Mouse (Mus musculus) lung, postnatal 0 days (tissue): ENCODE measurements around the gene Lrp6. TPM values are rescaled to one million over a fixed set of nuclear protein-coding genes. Genes with fewer than 3 reads are reported as not detected.

Experiments
- ATAC-seq: fragments of 200-750 bp; cut with Nextera tagmentation; 2 replicates; pipeline ENCODE4 v1.8.0; 2017; ENCODE audit warnings: moderate library complexity
- DNase-seq: peaks from one replicate; pipeline ENCODE4 v3.0.0-alpha.2; 2016; ENCODE audit warnings: low spot score
- H3K27ac ChIP-seq: fragments of 300-500 bp; sonication (generic); 2 replicates; pipeline ENCODE4 v1.5.1; 2014; ENCODE audit warnings: antibody characterized with exemption, mild to moderate bottlenecking, low read length, mixed read lengths
- H3K27me3 ChIP-seq: fragments of 300-500 bp; sonication (generic); replicated peaks from 2 replicates; pipeline ENCODE4 v1.6.1; 2014; ENCODE audit warnings: low read length, mixed read lengths; ENCODE audit not compliant: insufficient read depth
- H3K36me3 ChIP-seq: fragments of 300-500 bp; sonication (generic); 2 replicates; pipeline ENCODE4 v1.6.1; 2014; ENCODE audit warnings: low read length, mixed read lengths; ENCODE audit not compliant: insufficient read depth
- H3K4me1 ChIP-seq: fragments of 300-500 bp; sonication (generic); 2 replicates; pipeline ENCODE4 v1.6.1; 2014; ENCODE audit warnings: antibody characterized with exemption, low read depth, low read length, mixed read lengths; ENCODE audit not compliant: insufficient read depth
- H3K4me2 ChIP-seq: fragments of 300-500 bp; sonication (generic); replicated peaks from 2 replicates; pipeline ENCODE4 v1.6.1; 2014; ENCODE audit warnings: low read depth, mild to moderate bottlenecking, low read length, moderate library complexity, mixed read lengths
- H3K4me3 ChIP-seq: fragments of 300-500 bp; sonication (generic); 2 replicates; pipeline ENCODE4 v1.5.1; 2014; ENCODE audit warnings: low read depth, low read length
- H3K9ac ChIP-seq: fragments of 300-500 bp; sonication (generic); replicated peaks from 2 replicates; pipeline ENCODE4 v1.6.1; 2014; ENCODE audit warnings: low read depth, mild to moderate bottlenecking
- H3K9me3 ChIP-seq: fragments of 300-500 bp; sonication (generic); 2 replicates; pipeline ENCODE4 v1.6.1; 2016; ENCODE audit warnings: low read length, mixed read lengths
- CTCF ChIP-seq: IDR thresholded peaks from 2 replicates; pipeline ENCODE4 v1.5.1; 2016; ENCODE audit warnings: antibody characterized with exemption, mild to moderate bottlenecking
- EP300 ChIP-seq: IDR thresholded peaks from 2 replicates; pipeline ENCODE4 v1.6.1; 2016; ENCODE audit warnings: antibody characterized with exemption, mild to moderate bottlenecking, control low read depth
- WGBS: fragments of 180-500 bp; shearing (Covaris S2); extraction: QIAGEN DNeasy Blood & Tissue Kit; methylation state at CpG from one replicate; pipeline ENCODE4 v1.1.7; 2014; 5-methylcytosine and 5-hydroxymethylcytosine counted together
- polyA plus RNA-seq: library from polyadenylated mRNA; unstranded; fragments of >200 nt; fragmentation: Nextera tagmentation; extraction: Ambion mirVana; gene quantifications from 2 replicates; pipeline ENCODE4 v1.2.1, GENCODE M21; 2015

Gene Lrp6
- polyA plus RNA-seq: 17.0 and 18.7 TPM in 2 replicates

DNA sequence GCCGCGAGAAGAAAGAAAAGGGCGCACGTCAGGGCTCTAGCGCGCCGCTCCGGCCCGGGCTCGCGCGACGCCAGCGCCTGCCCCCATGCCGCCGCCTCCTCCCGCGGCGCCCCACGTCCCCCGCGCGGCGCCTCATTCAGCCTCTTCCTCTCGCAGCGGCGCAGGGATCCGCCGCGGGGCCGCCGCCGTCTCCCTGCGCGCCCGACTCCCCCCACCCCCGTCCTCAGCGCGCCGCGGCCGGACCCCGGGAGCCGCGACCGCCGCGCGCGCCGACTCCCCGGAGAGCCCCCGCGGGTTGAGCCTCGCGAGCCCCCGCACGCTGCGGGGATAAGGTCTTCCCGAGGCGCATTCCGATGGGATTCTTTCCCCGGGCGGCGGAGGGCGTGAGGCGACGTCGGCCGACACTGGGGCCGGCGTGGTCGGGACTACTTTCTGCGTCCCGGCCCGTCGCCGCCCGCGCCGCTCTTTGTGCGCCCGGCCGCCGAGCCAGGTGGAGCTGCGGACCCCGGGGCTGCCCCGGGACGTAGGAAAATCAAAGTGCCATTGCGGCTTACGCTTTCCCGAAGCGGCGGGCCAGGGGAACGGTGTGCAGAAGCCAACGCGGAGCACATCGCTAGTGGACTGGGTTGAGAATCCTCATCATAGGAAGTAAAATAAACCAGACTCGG is at the start of gene Lrp6:
TSS of gene Lrp6 (minus strand) at position 148 of the 668 bp plus-strand sequence.
- Histone ChIP-seq H3K4me3 (peak within 1 kb of the TSS; percentile 95), H3K27ac (peak within 1 kb of the TSS; percentile 98), H3K36me3 (no peaks in the 10 kb centered on the region), H3K9ac (peak within 1 kb of the TSS; percentile 96), H3K9me3 (no peaks in the 10 kb centered on the region), H3K27me3 (no peaks in the 10 kb centered on the region), H3K4me1 (peaks cover 4% of the 10 kb centered on the region; the same call in 1 of the 2 replicates), H3K4me2 (peak within 1 kb of the TSS; percentile 76)
- WGBS: under 1% methylated on average over 55 of the region's 99 CpGs
- TF ChIP-seq CTCF (no peak), EP300 (no peak)
- DNase-seq: peak; percentile 95
- peak; percentile 97 for ATAC-seq

GRCm38 (mm10) chr6:134614723-134615648 is 48.2 kb upstream of the Lrp6 start:
- DNase-seq: peak; percentile 94
- Histone ChIP-seq H3K36me3 (no peaks in the 10 kb centered on the region), H3K4me3 (peak overlapping the region; percentile 28; the same call in 1 of the 2 replicates), H3K4me2 (peak overlapping the region; percentile 42), H3K9ac (0 out of 2 replicates have a peak overlapping the region, but pooled peaks have one; percentile 3), H3K4me1 (no peaks in the 10 kb centered on the region; the same call in 1 of the 2 replicates), H3K27ac (no peak overlapping the region), H3K27me3 (no peaks in the 10 kb centered on the region), H3K9me3 (no peaks in the 10 kb centered on the region)
- ATAC-seq: peak; percentile 85
- peak; percentile 54 for TF ChIP-seq EP300
- TF ChIP-seq CTCF: peak; percentile 98
- WGBS: 4% methylated on average over 16 of the region's 16 CpGs

- Histone ChIP-seq H3K9me3 (no peaks in the 10 kb centered on the region), H3K4me3 (peak overlapping the region; percentile 28; the same call in 1 of the 2 replicates), H3K9ac (0 out of 2 replicates have a peak overlapping the region, but pooled peaks have one; percentile 3), H3K4me2 (peak overlapping the region; percentile 42), H3K4me1 (no peaks in the 10 kb centered on the region; the same call in 1 of the 2 replicates), H3K27me3 (no peaks in the 10 kb centered on the region), H3K36me3 (no peaks in the 10 kb centered on the region), H3K27ac (no peak overlapping the region)
- ATAC-seq (peak; percentile 31; the same call in 1 of the 2 replicates), DNase-seq (no peak)
- TF ChIP-seq CTCF (no peak), EP300 (no peak)
- WGBS: 27% methylated on average over 4 of the region's 4 CpGs
These were observed 47.6 kb upstream of the Lrp6 start for GRCm38 (mm10) chr6:134614322-134614721.

DNA sequence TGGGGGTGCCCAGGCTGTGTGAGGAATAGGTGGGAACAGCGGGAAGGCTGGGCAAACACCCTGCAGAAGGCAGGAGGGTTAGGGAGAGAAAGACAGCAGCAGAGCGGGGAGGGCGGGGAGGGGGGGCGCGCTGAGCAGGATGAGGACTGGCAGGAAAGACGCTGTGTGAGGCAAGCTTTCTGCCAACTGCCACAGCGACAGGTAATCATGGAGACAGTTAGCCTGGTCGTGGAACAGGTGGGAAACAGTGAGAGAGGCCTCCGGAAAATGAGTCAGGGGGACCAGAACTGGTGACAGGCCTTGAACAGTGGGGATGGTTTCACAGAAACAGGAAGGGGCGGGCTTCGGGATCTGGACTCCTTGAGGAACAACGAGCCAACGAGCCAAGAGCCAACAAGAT is 45.1 kb upstream of the Lrp6 start:
- H3K4me2 ChIP-seq: no peak overlapping the region
- ATAC-seq: no peak

DNA sequence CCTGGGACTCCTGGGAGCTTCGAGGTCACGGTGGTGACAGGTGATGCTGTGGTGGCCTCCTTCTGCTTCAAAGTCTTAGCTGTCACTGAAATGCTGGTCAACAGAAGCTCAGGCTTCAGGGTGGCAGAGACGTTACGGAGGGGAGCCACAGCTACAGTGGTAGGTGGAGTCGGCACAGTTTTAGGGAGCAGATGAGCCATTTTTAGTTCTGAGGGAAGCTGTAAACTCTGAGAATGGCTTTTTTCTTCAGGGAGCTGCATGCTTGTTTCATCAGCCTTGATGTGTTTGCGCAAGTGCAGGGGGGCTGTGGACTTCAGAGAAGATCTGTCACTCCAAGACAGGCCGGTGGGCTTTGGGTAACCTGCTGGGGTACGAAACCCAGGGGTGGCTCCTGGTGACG is 43.6 kb upstream of the Lrp6 start:
- DNase-seq: no peak
- Histone ChIP-seq H3K4me2 (no peak overlapping the region), H3K36me3 (no peaks in the 10 kb centered on the region), H3K27me3 (no peaks in the 10 kb centered on the region), H3K4me3 (no peak overlapping the region), H3K9me3 (no peaks in the 10 kb centered on the region), H3K9ac (no peak overlapping the region), H3K27ac (no peak overlapping the region), H3K4me1 (no peaks in the 10 kb centered on the region; the same call in 1 of the 2 replicates)
- 83% methylated on average over 9 of the region's 9 CpGs for WGBS
- no peak for TF ChIP-seq CTCF
- TF ChIP-seq EP300: no peak
- ATAC-seq: no peak

More for the DNA sequence above, 45.1 kb upstream of the Lrp6 start:
- no peaks in the 10 kb centered on the region for H3K36me3 ChIP-seq
- H3K9ac ChIP-seq: no peak overlapping the region
- WGBS: 52% methylated on average over 13 of the region's 13 CpGs
- no peak for DNase-seq
- no peaks in the 10 kb centered on the region; the same call in 1 of the 2 replicates for H3K4me1 ChIP-seq
- TF ChIP-seq CTCF (no peak), EP300 (no peak)
- no peaks in the 10 kb centered on the region for H3K27me3 ChIP-seq
- no peak overlapping the region for H3K4me3 ChIP-seq
- no peaks in the 10 kb centered on the region for H3K9me3 ChIP-seq
- no peak overlapping the region for H3K27ac ChIP-seq
